Mouse (Mus musculus) kidney, embryonic 16.5 days (tissue): ENCODE data around the gene Haus6. TPM values are rescaled to one million over a fixed set of nuclear protein-coding genes. Genes with fewer than 3 reads are reported as not detected.
A peak's percentile ranks its signal among the peaks of the same experiment; 100 is the strongest.

Experiments
- ATAC-seq: fragments of 200-750 bp; cut with Nextera tagmentation; 2 replicates; pipeline ENCODE4 v1.8.0; 2017; ENCODE audit warnings: moderate TSS enrichment; ENCODE audit not compliant: low FRiP score, low TSS enrichment
- H3K27ac ChIP-seq: fragments of 300-500 bp; sonication (generic); 2 replicates; pipeline ENCODE4 v1.5.1; 2014; ENCODE audit warnings: low read length
- H3K27me3 ChIP-seq: fragments of 300-500 bp; sonication (generic); 2 replicates; pipeline ENCODE4 v1.6.1; 2014; ENCODE audit warnings: low read length, control low read depth, mixed read lengths; ENCODE audit not compliant: insufficient read depth
- H3K36me3 ChIP-seq: fragments of 300-500 bp; sonication (generic); 2 replicates; pipeline ENCODE4 v1.6.1; 2014; ENCODE audit warnings: low read length, control low read depth, mixed read lengths; ENCODE audit not compliant: insufficient read depth
- H3K4me1 ChIP-seq: fragments of 300-500 bp; sonication (generic); 2 replicates; pipeline ENCODE4 v1.6.1; 2014; ENCODE audit warnings: low read length, control low read depth, mixed read lengths; ENCODE audit not compliant: insufficient read depth
- H3K4me2 ChIP-seq: fragments of 300-500 bp; sonication (generic); replicated peaks from 2 replicates; pipeline ENCODE4 v1.6.1; 2014; ENCODE audit warnings: low read depth, low read length
- H3K4me3 ChIP-seq: fragments of 300-500 bp; sonication (generic); 2 replicates; pipeline ENCODE4 v1.5.1; 2014; ENCODE audit warnings: mild to moderate bottlenecking, low read length
- H3K9ac ChIP-seq: fragments of 300-500 bp; sonication (generic); replicated peaks from 2 replicates; pipeline ENCODE4 v1.6.1; 2014; ENCODE audit warnings: low read length
- H3K9me3 ChIP-seq: fragments of 300-500 bp; sonication (generic); 2 replicates; pipeline ENCODE4 v1.6.1; 2016; ENCODE audit warnings: low read length, control low read depth
- WGBS: fragments of 180-500 bp; shearing (Covaris S2); extraction: QIAGEN DNeasy Blood & Tissue Kit; methylation state at CpG from one replicate; pipeline ENCODE4 v1.1.7; 2014; 5-methylcytosine and 5-hydroxymethylcytosine counted together
- polyA plus RNA-seq: library from polyadenylated mRNA; unstranded; fragments of >200 nt; fragmentation: Nextera tagmentation; extraction: Ambion mirVana; gene quantifications from 2 replicates; pipeline ENCODE4 v1.2.1, GENCODE M21; 2015

The Haus6 gene
- polyA plus RNA-seq, 1 experiment from 2014 or later, result 16.0 TPM

DNA sequence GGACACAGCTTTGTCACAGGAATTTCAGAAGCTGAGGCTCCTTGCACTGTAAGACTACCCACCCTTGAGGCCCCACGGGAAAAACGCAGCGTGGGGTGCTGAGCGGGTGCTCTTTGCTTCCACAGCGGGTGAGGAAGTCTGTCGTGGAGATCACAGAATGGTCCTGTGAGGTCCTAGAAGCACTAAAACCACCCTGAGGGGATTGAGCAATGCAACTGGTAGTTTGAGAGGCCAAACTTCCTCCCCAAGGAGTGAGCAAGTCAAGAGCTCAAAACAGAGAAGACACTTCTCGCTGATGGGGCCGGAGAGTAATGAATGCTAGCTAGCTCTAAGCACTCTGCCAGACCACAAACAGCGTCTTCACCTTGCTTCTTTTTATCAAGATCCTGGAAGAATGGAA lies 63.5 kb downstream of the Haus6 start:
- Histone ChIP-seq H3K36me3 (no peaks in the 10 kb centered on the region), H3K4me1 (peaks cover 11% of the 10 kb centered on the region), H3K27me3 (no peaks in the 10 kb centered on the region), H3K9me3 (no peaks in the 10 kb centered on the region), H3K27ac (no peak overlapping the region), H3K4me3 (no peak overlapping the region), H3K9ac (no peak overlapping the region), H3K4me2 (no peak overlapping the region)
- WGBS, result 81% methylated on average over 9 of the region's 9 CpGs
- ATAC-seq, result no peak

- no peaks in the 10 kb centered on the region for H3K9me3 ChIP-seq
- no peak overlapping the region for H3K27ac ChIP-seq
- H3K27me3 ChIP-seq, result no peaks in the 10 kb centered on the region
- no peak for ATAC-seq
- H3K4me1 ChIP-seq, result peaks cover 11% of the 10 kb centered on the region
- 49% methylated on average over 5 of the region's 5 CpGs for WGBS
- no peaks in the 10 kb centered on the region for H3K36me3 ChIP-seq
- no peak overlapping the region for H3K4me3 ChIP-seq
- H3K9ac ChIP-seq, result no peak overlapping the region
- no peak overlapping the region for H3K4me2 ChIP-seq
Measured at GRCm38 (mm10) chr4:86545615-86546014, 66.2 kb downstream of the Haus6 start.

- H3K4me3 ChIP-seq, result no peak overlapping the region
- no peak overlapping the region for H3K4me2 ChIP-seq
- H3K9ac ChIP-seq, result no peak overlapping the region
- H3K9me3 ChIP-seq, result no peaks in the 10 kb centered on the region
- peak; percentile 73; the same call in 1 of the 2 replicates for ATAC-seq
- H3K36me3 ChIP-seq, result no peaks in the 10 kb centered on the region
- H3K27me3 ChIP-seq, result no peaks in the 10 kb centered on the region
- WGBS, result 35% methylated on average over 3 of the region's 3 CpGs
- H3K27ac ChIP-seq, result 0 out of 2 replicates have a peak overlapping the region, but pooled peaks have one; percentile 6
- H3K4me1 ChIP-seq, result peaks cover 11% of the 10 kb centered on the region
Measured at GRCm38 (mm10) chr4:86543999-86544398, 67.9 kb downstream of the Haus6 start.

DNA sequence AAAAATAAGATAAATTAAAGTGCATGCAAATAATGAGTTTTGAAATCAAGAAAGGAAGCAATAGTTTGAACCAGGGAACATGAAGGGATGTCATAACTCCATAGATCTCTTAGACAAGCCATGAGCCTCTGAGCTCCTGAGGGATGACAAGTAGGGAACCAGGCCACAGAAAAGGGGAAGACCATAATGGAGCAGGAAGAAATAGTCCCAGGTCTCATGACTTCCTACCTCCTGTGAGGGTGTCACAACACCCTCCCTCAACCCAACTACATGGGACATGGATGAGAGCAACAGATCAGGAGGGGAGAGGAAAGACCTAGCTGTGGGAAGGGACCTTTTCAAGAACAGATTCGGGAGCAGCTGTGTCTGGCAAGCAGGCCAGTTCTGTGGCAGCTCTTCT lies 70.3 kb downstream of the Haus6 start:
- WGBS, result 73% methylated on average over 1 of the region's 1 CpGs
- Histone ChIP-seq H3K9me3 (no peaks in the 10 kb centered on the region), H3K27me3 (no peaks in the 10 kb centered on the region), H3K27ac (no peak overlapping the region), H3K36me3 (no peaks in the 10 kb centered on the region), H3K4me2 (no peak overlapping the region), H3K4me1 (peaks cover 11% of the 10 kb centered on the region), H3K4me3 (no peak overlapping the region), H3K9ac (no peak overlapping the region)
- no peak for ATAC-seq

DNA sequence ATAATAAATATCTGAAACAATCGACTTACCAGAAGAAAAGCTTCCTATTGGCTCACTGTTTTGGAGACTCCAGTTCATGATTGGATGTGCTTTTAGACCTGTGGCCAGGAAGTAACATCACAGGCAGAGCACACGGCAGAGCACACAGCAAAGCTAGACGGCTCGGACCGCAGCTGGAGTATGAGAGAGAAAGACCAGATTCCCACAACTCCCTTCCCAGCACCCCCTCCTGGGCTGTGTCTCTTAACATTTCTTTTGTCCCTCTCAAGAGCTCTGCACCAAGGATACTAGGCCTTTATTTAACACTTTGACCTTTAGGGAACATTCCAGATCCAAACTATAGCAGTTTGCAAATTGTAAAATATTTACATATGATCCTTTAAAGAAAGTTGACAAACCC lies 72.9 kb downstream of the Haus6 start:
- peaks cover 6% of the 10 kb centered on the region for H3K4me1 ChIP-seq
- no peak overlapping the region for H3K27ac ChIP-seq
- WGBS, result 95% methylated on average over 5 of the region's 5 CpGs
- ATAC-seq, result no peak
- H3K4me2 ChIP-seq, result no peak overlapping the region
- H3K9me3 ChIP-seq, result no peaks in the 10 kb centered on the region
- no peak overlapping the region for H3K9ac ChIP-seq
- no peak overlapping the region for H3K4me3 ChIP-seq
- no peaks in the 10 kb centered on the region for H3K36me3 ChIP-seq
- no peaks in the 10 kb centered on the region for H3K27me3 ChIP-seq

DNA sequence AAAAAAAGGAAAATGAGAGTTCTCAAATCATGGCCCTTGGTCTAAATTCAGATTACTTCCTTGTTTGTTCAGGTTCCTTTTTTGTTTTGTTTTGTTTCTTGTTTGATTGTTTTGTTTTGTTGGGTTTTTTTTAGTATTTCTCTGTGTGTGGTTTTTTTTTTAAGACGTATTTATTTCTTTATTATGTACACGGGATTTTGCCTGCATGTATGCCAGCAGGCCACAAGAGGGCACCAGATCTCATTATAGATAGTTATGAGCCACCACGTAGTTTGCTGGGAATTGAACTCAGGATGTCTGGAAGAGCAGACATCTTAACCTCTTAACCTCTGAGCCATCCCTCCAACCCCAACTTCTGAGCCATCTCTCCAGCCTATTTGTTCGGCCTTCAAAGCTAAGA lies 73.9 kb downstream of the Haus6 start:
- no peak overlapping the region for H3K4me2 ChIP-seq
- 54% methylated on average over 4 of the region's 4 CpGs for WGBS
- no peak overlapping the region for H3K27ac ChIP-seq
- H3K9me3 ChIP-seq, result no peaks in the 10 kb centered on the region
- no peak overlapping the region for H3K4me3 ChIP-seq
- H3K4me1 ChIP-seq, result peaks cover 6% of the 10 kb centered on the region; the same call in 1 of the 2 replicates
- H3K36me3 ChIP-seq, result no peaks in the 10 kb centered on the region
- H3K27me3 ChIP-seq, result no peaks in the 10 kb centered on the region
- no peak for ATAC-seq
- H3K9ac ChIP-seq, result no peak overlapping the region

DNA sequence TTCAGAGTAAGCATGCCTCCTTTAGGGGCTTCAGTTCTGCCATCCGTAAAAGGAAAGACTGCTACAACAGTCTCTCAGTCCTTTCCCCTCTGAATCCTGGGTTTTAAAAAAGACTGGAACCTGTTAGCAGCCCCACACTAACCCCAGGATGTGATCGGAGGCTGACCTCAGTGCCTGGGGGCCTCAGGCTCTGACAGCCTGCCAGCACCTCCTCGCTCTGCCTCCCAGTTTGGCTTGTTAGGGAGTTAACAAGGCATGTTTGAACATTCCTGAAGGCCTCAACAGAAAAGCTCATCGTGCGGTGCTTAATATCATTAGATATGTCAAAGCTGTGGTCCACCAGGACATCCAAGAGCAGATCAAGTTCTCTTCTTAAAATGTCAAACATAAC lies 77.8 kb downstream of the Haus6 start:
- peak overlapping the region; percentile 77; the same call in 1 of the 2 replicates for H3K27ac ChIP-seq
- WGBS, result 32% methylated on average over 5 of the region's 5 CpGs
- H3K36me3 ChIP-seq, result no peaks in the 10 kb centered on the region
- peaks cover 6% of the 10 kb centered on the region; the same call in 1 of the 2 replicates for H3K4me1 ChIP-seq
- H3K4me2 ChIP-seq, result no peak overlapping the region
- ATAC-seq, result peak; percentile 31; the same call in 1 of the 2 replicates
- no peaks in the 10 kb centered on the region for H3K9me3 ChIP-seq
- H3K4me3 ChIP-seq, result no peak overlapping the region
- no peaks in the 10 kb centered on the region for H3K27me3 ChIP-seq
- H3K9ac ChIP-seq, result 0 out of 2 replicates have a peak overlapping the region, but pooled peaks have one; percentile 26

- no peaks in the 10 kb centered on the region for H3K27me3 ChIP-seq
- no peaks in the 10 kb centered on the region for H3K36me3 ChIP-seq
- ATAC-seq, result peak; percentile 59; the same call in 1 of the 2 replicates
- H3K27ac ChIP-seq, result peak overlapping the region; percentile 77; the same call in 1 of the 2 replicates
- no peaks in the 10 kb centered on the region for H3K9me3 ChIP-seq
- 44% methylated on average over 8 of the region's 8 CpGs for WGBS
- peaks cover 6% of the 10 kb centered on the region; the same call in 1 of the 2 replicates for H3K4me1 ChIP-seq
- no peak overlapping the region for H3K9ac ChIP-seq
- no peak overlapping the region for H3K4me2 ChIP-seq
- no peak overlapping the region for H3K4me3 ChIP-seq
Measured at GRCm38 (mm10) chr4:86533406-86534090, 78.3 kb downstream of the Haus6 start.

- 80% methylated on average over 6 of the region's 6 CpGs for WGBS
- H3K4me1 ChIP-seq, result peaks cover 15% of the 10 kb centered on the region
- no peak for ATAC-seq
- no peak overlapping the region for H3K27ac ChIP-seq
- H3K36me3 ChIP-seq, result no peaks in the 10 kb centered on the region
- no peak overlapping the region for H3K4me3 ChIP-seq
- no peak overlapping the region for H3K4me2 ChIP-seq
- no peaks in the 10 kb centered on the region for H3K27me3 ChIP-seq
- H3K9ac ChIP-seq, result no peak overlapping the region
- H3K9me3 ChIP-seq, result no peaks in the 10 kb centered on the region
Measured at GRCm38 (mm10) chr4:86529161-86529560, 82.7 kb downstream of the Haus6 start.
